Mouse (Mus musculus) layer of hippocampus, postnatal 14 days (tissue): Measurements from ENCODE around the gene Gm12216. TPM values are rescaled to one million over a fixed set of nuclear protein-coding genes. Genes with fewer than 3 reads are reported as not detected.

Source experiments
- DNase-seq, 2 experiments: peaks; one replicate each; pipeline ENCODE4 v3.0.0; 2021 to 2022; ENCODE audit warnings: low spot score in 2 of 2, mixed read lengths in 1 of 2
- total RNA-seq, 2 experiments: library from RNA; stranded (reverse); gene quantifications; 2 replicates each; pipeline ENCODE4 v1.2.3; 2021

Gm12216 gene
- total RNA-seq, 2 experiments from 2014 or later: 2.4 to 4.1 TPM

- DNase-seq: no peak
Measured at GRCm38 (mm10) chr11:53797386-53797920, 61.6 kb downstream of the Gm12216 start.

GRCm38 (mm10) chr11:53796409-53797151 is 62.5 kb downstream of the Gm12216 start:
- peak; percentile 22 to 34 for DNase-seq

GRCm38 (mm10) chr11:53795813-53796212 is 63.2 kb downstream of the Gm12216 start:
- DNase-seq: no peak

- DNase-seq: no peak
Measured at GRCm38 (mm10) chr11:53794671-53795557, 64.1 kb downstream of the Gm12216 start.

- DNase-seq: no peak
Measured at GRCm38 (mm10) chr11:53794015-53794414, 65.0 kb downstream of the Gm12216 start.

GRCm38 (mm10) chr11:53792986-53793385 is 66.1 kb downstream of the Gm12216 start:
- DNase-seq: peak; percentile 32 to 68

- no peak for DNase-seq
Measured at GRCm38 (mm10) chr11:53789277-53789676, 69.8 kb downstream of the Gm12216 start.

- no peak for DNase-seq
Measured at GRCm38 (mm10) chr11:53788196-53788595, 70.9 kb downstream of the Gm12216 start.

GRCm38 (mm10) chr11:53786058-53787031 is 72.7 kb downstream of the Gm12216 start:
- DNase-seq: no peak

- no peak for DNase-seq
Measured at GRCm38 (mm10) chr11:53785311-53785936, 73.6 kb downstream of the Gm12216 start.

- DNase-seq: no peak
Measured at GRCm38 (mm10) chr11:53783288-53783687, 75.8 kb downstream of the Gm12216 start.

GRCm38 (mm10) chr11:53781964-53782363 is 77.1 kb downstream of the Gm12216 start:
- DNase-seq: no peak

GRCm38 (mm10) chr11:53781201-53781775 is 77.8 kb downstream of the Gm12216 start:
- no peak for DNase-seq

- no peak for DNase-seq
Measured at GRCm38 (mm10) chr11:53780262-53780661, 78.8 kb downstream of the Gm12216 start.

GRCm38 (mm10) chr11:53779808-53780207 is 79.2 kb downstream of the Gm12216 start:
- no peak for DNase-seq

- DNase-seq: no peak
Measured at GRCm38 (mm10) chr11:53778455-53778854, 80.6 kb downstream of the Gm12216 start.

- DNase-seq: no peak
Measured at GRCm38 (mm10) chr11:53777736-53778135, 81.3 kb downstream of the Gm12216 start.

- DNase-seq: no peak
Measured at GRCm38 (mm10) chr11:53774659-53775255, 84.3 kb downstream of the Gm12216 start.

GRCm38 (mm10) chr11:53773641-53774360 is 85.3 kb downstream of the Gm12216 start:
- DNase-seq: no peak
